Mouse (Mus musculus): ENCODE measurements around the gene Cadm1. TPM values are rescaled to one million over a fixed set of nuclear protein-coding genes. Genes with fewer than 3 reads are reported as not detected.

Gene Cadm1
- polyA plus RNA-seq, 1 experiment from 2014 or later = 101 TPM

DNA sequence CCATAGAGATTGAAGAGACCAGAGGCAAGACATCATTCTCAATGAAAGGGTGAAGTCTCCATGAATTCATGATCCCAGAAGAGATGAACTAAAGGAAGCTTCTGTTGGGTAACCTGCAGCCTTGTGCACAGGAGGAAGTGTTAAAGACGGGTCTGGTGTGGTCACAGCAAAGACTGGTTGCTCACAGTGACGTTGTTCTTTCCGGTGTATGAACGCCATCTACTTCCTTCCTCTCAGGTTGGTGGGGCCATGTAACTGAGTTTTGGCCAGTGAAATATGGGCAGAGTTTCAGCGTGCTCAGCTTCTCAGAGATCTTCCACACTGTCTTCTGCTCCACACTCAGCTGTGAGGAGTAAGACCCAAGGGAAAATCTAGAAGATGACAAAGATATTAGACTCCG lies 363.0 kb downstream of the Cadm1 start:
- Histone ChIP-seq H3K27ac (no peak overlapping the region), H3K36me3 (replicated peaks) (no peaks in the 10 kb centered on the region), H3K4me3 (no peak overlapping the region), H3K9me3 (no peaks in the 10 kb centered on the region), H3K27me3 (ENCODE audit: poor library complexity, severe bottlenecking) (peaks cover 76% of the 10 kb centered on the region), H3K4me1 (peaks cover 24% of the 10 kb centered on the region)
- DNase-seq (ENCODE audit: extremely low spot score, low spot score) = no peak
- WGBS = 89% methylated on average over 6 of the region's 6 CpGs

DNA sequence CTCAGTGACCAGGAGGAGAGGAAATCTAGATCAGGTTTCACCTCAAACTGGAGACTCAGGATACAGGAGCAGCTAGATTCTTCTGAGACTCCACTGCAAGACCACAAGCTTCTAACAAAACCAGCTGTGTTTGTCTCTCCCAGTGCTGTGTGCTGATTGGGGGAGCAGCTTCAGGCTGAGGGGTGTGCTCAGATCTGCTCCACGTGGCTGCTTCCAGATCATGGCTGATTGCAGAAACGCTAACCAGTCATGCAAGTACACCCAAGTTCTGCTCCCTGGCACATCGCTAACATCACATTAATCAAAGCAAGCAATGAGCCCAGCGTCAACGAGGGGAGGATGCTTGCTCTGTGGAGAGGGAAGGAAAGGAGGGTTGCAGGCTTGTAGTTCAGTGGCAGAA lies 364.1 kb downstream of the Cadm1 start:
- no peak overlapping the region for H3K4me3 ChIP-seq
- H3K4me1 ChIP-seq = peaks cover 24% of the 10 kb centered on the region
- no peak overlapping the region for H3K27ac ChIP-seq
- no peaks in the 10 kb centered on the region for H3K36me3 ChIP-seq (replicated peaks)
- DNase-seq (ENCODE audit: extremely low spot score, low spot score) = no peak
- WGBS = 72% methylated on average over 5 of the region's 5 CpGs
- H3K27me3 ChIP-seq (ENCODE audit: poor library complexity, severe bottlenecking) = peaks cover 87% of the 10 kb centered on the region
- no peaks in the 10 kb centered on the region for H3K9me3 ChIP-seq

DNA sequence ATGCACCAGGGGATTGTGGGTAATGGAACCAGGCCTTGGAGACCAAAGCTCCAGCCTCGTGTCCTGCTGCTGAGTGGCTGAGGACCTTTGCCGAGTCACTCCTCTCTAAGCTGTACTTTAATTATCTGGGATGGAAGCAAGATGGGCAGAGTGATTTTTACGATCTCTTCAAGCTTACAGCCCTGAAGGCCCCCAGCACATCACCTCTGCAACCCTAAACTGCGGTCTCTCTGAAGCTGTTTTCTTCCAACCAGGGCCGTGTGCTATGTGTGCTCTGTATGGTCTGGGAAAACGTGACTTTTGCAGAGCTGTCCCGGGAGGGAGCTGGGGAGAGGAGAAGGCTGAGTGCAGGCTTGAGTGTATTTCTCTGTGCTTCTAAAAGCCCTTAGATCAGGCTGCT lies 364.7 kb downstream of the Cadm1 start:
- H3K36me3 ChIP-seq (replicated peaks) = no peaks in the 10 kb centered on the region
- no peak for DNase-seq (ENCODE audit: extremely low spot score, low spot score)
- H3K9me3 ChIP-seq = no peaks in the 10 kb centered on the region
- H3K4me3 ChIP-seq = no peak overlapping the region
- no peak overlapping the region for H3K27ac ChIP-seq
- WGBS = 50% methylated on average over 7 of the region's 7 CpGs
- H3K4me1 ChIP-seq = peaks cover 26% of the 10 kb centered on the region
- H3K27me3 ChIP-seq (ENCODE audit: poor library complexity, severe bottlenecking) = peaks cover 92% of the 10 kb centered on the region

DNA sequence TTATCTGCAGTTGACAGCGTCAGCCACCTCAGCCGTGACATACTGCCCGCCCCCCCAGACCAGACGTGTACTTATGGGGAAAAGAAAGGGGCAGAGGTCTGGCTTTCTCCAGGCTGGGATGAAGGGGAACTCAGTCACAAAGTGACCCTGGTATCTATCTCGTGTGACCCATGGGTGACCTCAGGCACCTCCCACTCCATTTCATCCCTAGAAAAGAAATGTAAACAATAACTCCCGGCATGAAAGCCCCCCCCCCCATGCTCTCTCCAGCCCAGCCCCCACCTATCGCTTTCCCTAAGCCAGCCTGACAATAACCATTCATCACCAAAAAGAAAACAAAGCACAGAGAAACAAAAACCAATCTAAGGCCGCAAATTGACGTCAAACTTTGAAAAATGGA lies 365.1 kb downstream of the Cadm1 start:
- Histone ChIP-seq H3K27me3 (ENCODE audit: poor library complexity, severe bottlenecking) (peaks cover 93% of the 10 kb centered on the region), H3K4me3 (no peak overlapping the region), H3K36me3 (replicated peaks) (no peaks in the 10 kb centered on the region), H3K27ac (no peak overlapping the region), H3K9me3 (no peaks in the 10 kb centered on the region), H3K4me1 (peaks cover 30% of the 10 kb centered on the region)
- DNase-seq (ENCODE audit: extremely low spot score, low spot score) = no peak
- 22% methylated on average over 9 of the region's 9 CpGs for WGBS

DNA sequence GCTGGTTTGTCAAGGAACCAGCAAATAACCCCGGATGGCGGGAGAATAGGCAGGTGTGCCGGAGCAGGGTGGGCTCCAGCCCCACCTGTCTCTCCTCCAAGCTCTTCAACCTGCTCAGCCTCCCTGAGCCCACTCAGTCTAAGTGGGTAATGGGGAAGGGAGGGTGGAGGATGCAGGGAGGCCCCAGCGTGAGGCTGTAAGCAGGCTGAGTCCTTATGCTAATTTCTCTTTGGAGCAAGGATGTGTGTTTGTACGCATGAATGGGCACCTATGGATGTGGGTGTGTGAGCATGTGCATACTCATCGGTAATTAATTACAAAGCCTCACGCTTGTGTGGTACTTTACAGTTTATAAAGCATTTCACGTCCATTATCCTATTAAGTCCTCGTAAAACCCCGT lies 370.8 kb downstream of the Cadm1 start:
- peak; percentile 42 for DNase-seq (ENCODE audit: extremely low spot score, low spot score)
- peaks cover 98% of the 10 kb centered on the region for H3K27me3 ChIP-seq (ENCODE audit: poor library complexity, severe bottlenecking)
- peak overlapping the region; percentile 36 for H3K27ac ChIP-seq
- no peaks in the 10 kb centered on the region for H3K9me3 ChIP-seq
- no peak overlapping the region for H3K4me3 ChIP-seq
- H3K4me1 ChIP-seq = peaks cover 59% of the 10 kb centered on the region
- 46% methylated on average over 10 of the region's 10 CpGs for WGBS
- no peaks in the 10 kb centered on the region for H3K36me3 ChIP-seq (replicated peaks)

DNA sequence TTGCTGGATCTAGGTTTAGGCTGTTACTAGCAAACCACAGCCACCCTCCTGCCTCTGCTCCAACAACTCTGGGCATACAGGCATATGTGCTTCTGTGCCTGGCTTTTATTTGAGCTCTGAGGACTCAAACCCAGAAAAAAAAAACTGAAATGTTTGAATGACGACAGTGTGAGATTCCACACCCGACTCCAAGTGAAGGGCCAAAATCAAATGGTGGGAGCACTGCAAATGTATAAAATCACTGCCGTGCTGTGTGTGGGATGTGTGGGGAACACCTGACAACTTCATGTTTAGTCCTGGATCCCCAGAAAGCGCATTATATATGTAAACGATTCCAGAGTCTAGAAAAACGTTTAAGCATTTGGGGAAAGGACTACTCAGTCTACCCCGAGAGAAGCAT lies 373.7 kb downstream of the Cadm1 start:
- WGBS = 57% methylated on average over 7 of the region's 7 CpGs
- Histone ChIP-seq H3K9me3 (no peaks in the 10 kb centered on the region), H3K4me3 (no peak overlapping the region), H3K4me1 (peaks cover 58% of the 10 kb centered on the region), H3K27me3 (ENCODE audit: poor library complexity, severe bottlenecking) (peaks cover 98% of the 10 kb centered on the region), H3K27ac (no peak overlapping the region), H3K36me3 (replicated peaks) (no peaks in the 10 kb centered on the region)
- DNase-seq (ENCODE audit: extremely low spot score, low spot score) = no peak

DNA sequence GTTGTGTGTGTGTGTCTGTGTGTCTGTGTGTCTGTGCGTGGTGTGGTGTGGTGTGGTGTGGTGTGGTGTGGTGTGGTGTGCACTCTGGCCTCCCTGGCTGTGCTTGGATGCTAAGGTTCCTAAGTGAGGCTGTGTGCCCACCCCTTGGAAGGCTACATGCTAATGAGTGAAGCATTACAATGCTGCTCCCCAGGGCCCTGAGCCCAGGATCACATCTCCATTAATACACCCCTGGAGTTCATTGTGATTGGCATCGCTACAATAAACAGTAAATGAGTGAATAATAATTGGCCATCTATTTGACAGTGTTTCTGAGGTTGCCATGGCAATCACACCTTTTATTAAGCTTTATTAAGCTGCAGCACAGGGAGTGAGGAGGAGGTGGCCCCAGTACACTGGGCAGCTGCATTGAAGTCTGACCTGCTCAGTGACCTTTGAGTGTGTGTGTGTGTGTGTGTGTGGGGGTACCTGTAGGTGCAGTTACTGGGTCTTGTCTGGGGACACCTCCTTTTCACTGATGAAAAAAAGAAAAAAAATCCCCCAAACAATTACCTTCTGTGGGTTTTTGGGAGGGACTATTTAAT lies 374.5 kb downstream of the Cadm1 start:
- peaks cover 66% of the 10 kb centered on the region for H3K4me1 ChIP-seq
- 28% methylated on average over 2 of the region's 2 CpGs for WGBS
- no peak overlapping the region for H3K27ac ChIP-seq
- H3K27me3 ChIP-seq (ENCODE audit: poor library complexity, severe bottlenecking) = peaks cover 98% of the 10 kb centered on the region
- no peaks in the 10 kb centered on the region for H3K9me3 ChIP-seq
- H3K36me3 ChIP-seq (replicated peaks) = no peaks in the 10 kb centered on the region
- DNase-seq (ENCODE audit: extremely low spot score, low spot score) = peak; percentile 59
- no peak overlapping the region for H3K4me3 ChIP-seq

DNA sequence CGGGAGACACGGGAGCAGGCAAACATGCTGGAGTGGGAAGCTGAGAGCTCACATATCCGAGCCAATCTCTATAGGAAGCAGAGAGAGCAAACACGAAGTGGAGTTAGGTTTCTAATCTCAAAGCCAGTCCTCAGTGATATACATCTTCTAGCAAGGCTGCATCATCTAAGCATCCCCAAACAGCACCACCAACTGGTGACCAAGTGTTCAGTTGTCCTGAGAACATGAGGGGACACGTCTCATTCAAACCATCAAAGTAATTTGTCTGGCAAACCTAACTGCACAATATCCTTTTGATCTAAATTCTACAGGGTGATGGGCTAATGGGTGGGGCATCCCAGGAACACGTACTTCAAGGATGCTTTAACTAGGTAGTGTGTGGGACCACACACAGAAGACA lies 376.5 kb downstream of the Cadm1 start:
- Histone ChIP-seq H3K27ac (no peak overlapping the region), H3K27me3 (ENCODE audit: poor library complexity, severe bottlenecking) (peaks cover 98% of the 10 kb centered on the region), H3K4me1 (peaks cover 63% of the 10 kb centered on the region), H3K9me3 (no peaks in the 10 kb centered on the region), H3K36me3 (replicated peaks) (no peaks in the 10 kb centered on the region), H3K4me3 (no peak overlapping the region)
- DNase-seq (ENCODE audit: extremely low spot score, low spot score) = no peak
- 70% methylated on average over 6 of the region's 6 CpGs for WGBS
